Mouse (Mus musculus) small intestine, adult 2 months (tissue): ENCODE results near the gene 9330182O14Rik. TPM values are rescaled to one million over a fixed set of nuclear protein-coding genes. Genes with fewer than 3 reads are reported as not detected.
A peak's percentile ranks its signal among the peaks of the same experiment; 100 is the strongest.

Source experiments
- H3K27ac ChIP-seq: fragments of 200-500 bp; 2 replicates; pipeline ENCODE4 v1.5.1; 2012; ENCODE audit warnings: low read depth, low read length, control low read depth, inconsistent platforms; ENCODE audit not compliant: insufficient read depth
- H3K27me3 ChIP-seq: fragments of 200-500 bp; 2 replicates; pipeline ENCODE4 v1.6.1; 2012; ENCODE audit warnings: mild to moderate bottlenecking, moderate library complexity, low read length, inconsistent platforms; ENCODE audit not compliant: control insufficient read depth, insufficient read depth
- H3K36me3 ChIP-seq: fragments of 200-500 bp; 2 replicates; pipeline ENCODE4 v1.6.1; 2012; ENCODE audit warnings: mild to moderate bottlenecking, low read length, control low read depth, inconsistent platforms; ENCODE audit not compliant: control insufficient read depth, insufficient read depth
- H3K4me1 ChIP-seq: fragments of 200-500 bp; 2 replicates; pipeline ENCODE4 v1.6.1; 2012; ENCODE audit warnings: low read length, inconsistent platforms, mixed read lengths; ENCODE audit not compliant: control insufficient read depth, insufficient read depth, insufficient read length
- H3K4me3 ChIP-seq: fragments of 200-500 bp; 2 replicates; pipeline ENCODE4 v1.5.1; 2012; ENCODE audit warnings: low read depth, mild to moderate bottlenecking, control low read depth, inconsistent platforms, low read length, moderate library complexity
- CTCF ChIP-seq: fragments of 200-500 bp; IDR thresholded peaks from 2 replicates; pipeline ENCODE4 v1.5.1; 2012; ENCODE audit warnings: low read depth, mild to moderate bottlenecking, control low read depth, inconsistent platforms, low read length, moderate library complexity, mixed read lengths; ENCODE audit not compliant: insufficient replicate concordance, insufficient read length; ENCODE audit errors: extremely low read depth
- POLR2A ChIP-seq: fragments of 200-500 bp; IDR thresholded peaks from 2 replicates; pipeline ENCODE4 v1.6.1; 2012; ENCODE audit warnings: low read depth, mild to moderate bottlenecking, control low read depth, inconsistent platforms, low read length, moderate library complexity
- WGBS: fragments of 180-500 bp; shearing (Covaris S2); methylation state at CpG from one replicate; pipeline ENCODE4 v1.1.7; 2018; 5-methylcytosine and 5-hydroxymethylcytosine counted together
- polyA plus RNA-seq: library from polyadenylated mRNA; depleted of rRNA; stranded (reverse); fragments of >200 nt; gene quantifications from 2 replicates; pipeline ENCODE4 v1.2.3, GENCODE M21; 2012

9330182O14Rik gene
- polyA plus RNA-seq, 1 experiment, result not detected

DNA sequence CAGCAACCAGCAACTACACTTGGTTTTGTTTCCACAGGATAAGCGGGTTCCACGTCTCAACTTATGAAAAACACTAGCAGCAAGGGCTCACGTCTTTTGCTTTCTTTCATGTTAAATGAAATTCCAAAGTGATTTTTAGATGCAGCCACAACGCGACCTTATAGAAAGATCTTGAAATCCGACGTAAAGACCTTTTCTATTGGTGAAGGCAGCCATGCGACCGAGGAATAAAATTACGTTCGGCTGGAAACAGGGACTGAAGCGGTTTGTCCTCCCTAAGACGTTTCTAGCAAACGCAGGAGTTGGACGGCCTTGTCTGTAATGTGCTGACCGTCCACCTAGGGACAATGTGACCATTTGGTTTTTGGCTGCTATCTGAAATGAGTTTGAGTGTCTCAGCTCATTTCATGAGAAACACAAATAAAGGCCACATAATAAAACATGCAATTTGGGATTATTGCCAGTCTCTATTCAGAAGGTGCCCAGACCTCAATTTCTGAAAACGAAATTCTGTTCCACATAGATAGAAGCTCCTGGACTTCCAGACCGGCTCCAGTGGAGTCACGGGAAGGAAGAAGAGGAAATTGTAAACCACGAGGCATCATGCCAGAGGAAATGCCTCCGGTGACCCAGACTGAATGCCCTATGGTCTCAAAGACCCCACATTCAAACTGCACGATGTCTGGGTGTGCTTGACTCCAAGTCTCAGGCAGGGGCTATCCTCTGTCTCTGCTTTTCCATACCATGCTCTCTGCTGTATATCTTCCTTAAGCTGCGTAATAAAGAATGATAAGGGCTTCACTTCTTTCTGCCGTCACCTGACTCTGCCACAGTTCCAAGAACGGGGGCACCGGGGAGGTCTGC lies 33.3 kb downstream of the 9330182O14Rik start:
- Histone ChIP-seq H3K4me1 (no peaks in the 10 kb centered on the region; the same call in 1 of the 2 replicates), H3K4me3 (no peak overlapping the region), H3K36me3 (no peaks in the 10 kb centered on the region), H3K27ac (no peak overlapping the region), H3K27me3 (no peaks in the 10 kb centered on the region)
- 67% methylated on average over 26 of the region's 26 CpGs for WGBS
- TF ChIP-seq CTCF, result no peak
- TF ChIP-seq POLR2A, result no peak

DNA sequence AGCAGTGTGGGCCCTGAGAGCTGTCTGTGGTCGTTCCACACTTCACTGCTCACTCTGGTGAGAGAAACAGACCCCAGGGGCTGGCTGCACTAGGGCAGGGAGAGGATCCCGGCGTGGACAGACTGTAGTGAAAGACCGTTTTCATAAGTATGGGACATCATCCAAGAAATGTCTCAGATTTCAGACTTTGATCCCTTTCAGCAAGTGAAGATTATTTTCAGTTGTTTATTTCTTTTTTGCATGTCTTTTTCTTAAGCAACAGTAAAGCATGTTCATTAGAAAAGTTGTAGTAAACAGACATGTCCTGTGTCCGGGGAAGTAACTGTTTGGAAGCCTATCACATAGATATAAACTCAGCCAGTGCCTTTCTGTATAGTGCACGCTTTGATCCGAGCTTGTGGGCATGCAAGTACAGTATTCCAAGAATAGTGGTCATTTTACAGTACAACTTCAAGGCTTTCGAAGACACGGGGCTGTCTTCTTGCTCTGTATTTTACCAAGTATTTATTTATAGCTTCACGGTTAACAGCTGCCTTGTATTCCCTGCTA lies 34.0 kb downstream of the 9330182O14Rik start:
- no peak overlapping the region for H3K27ac ChIP-seq
- 42% methylated on average over 10 of the region's 10 CpGs for WGBS
- no peak overlapping the region for H3K4me3 ChIP-seq

DNA sequence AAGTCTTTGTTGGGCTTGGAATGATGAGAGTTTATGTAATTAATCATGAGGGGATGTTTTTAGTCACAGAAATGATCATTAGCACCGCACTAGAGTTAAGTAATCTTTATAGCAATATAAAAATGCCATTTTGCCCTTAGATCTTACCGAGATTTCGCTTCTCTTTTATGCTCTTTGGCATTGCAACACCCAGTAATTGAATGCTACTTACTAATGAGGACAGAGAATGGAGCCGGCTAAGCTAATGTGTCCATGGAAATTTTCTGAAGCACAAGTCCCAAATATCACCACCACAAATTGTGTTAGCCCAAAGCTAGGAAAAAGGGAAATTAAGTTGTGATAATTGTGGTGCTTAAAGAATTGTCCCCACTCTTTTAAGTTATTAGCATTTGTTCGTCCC lies 34.9 kb downstream of the 9330182O14Rik start:
- no peak for TF ChIP-seq CTCF
- no peak for TF ChIP-seq POLR2A
- 66% methylated on average over 5 of the region's 5 CpGs for WGBS
- Histone ChIP-seq H3K27me3 (no peaks in the 10 kb centered on the region), H3K4me1 (no peaks in the 10 kb centered on the region; the same call in 1 of the 2 replicates), H3K36me3 (no peaks in the 10 kb centered on the region), H3K27ac (no peak overlapping the region), H3K4me3 (no peak overlapping the region)

More for the DNA sequence above, 34.0 kb downstream of the 9330182O14Rik start:
- Histone ChIP-seq H3K27me3 (no peaks in the 10 kb centered on the region), H3K36me3 (no peaks in the 10 kb centered on the region), H3K4me1 (no peaks in the 10 kb centered on the region; the same call in 1 of the 2 replicates)
- TF ChIP-seq CTCF (no peak), POLR2A (no peak)

- H3K36me3 ChIP-seq, result no peaks in the 10 kb centered on the region
- WGBS, result 62% methylated on average over 13 of the region's 13 CpGs
Measured at GRCm38 (mm10) chr15:40169705-40170104, 35.5 kb downstream of the 9330182O14Rik start.

GRCm38 (mm10) chr15:40179423-40179822 lies 45.3 kb downstream of the 9330182O14Rik start:
- Histone ChIP-seq H3K4me1 (no peaks in the 10 kb centered on the region), H3K36me3 (no peaks in the 10 kb centered on the region), H3K27ac (no peak overlapping the region), H3K27me3 (no peaks in the 10 kb centered on the region), H3K4me3 (no peak overlapping the region)
- WGBS, result 9% methylated on average over 2 of the region's 2 CpGs
- no peak for TF ChIP-seq POLR2A
- no peak for TF ChIP-seq CTCF

More at GRCm38 (mm10) chr15:40169705-40170104, 35.5 kb downstream of the 9330182O14Rik start:
- H3K27me3 ChIP-seq, result no peaks in the 10 kb centered on the region
- no peak overlapping the region for H3K27ac ChIP-seq
- TF ChIP-seq POLR2A (no peak), CTCF (no peak)
- peak overlapping the region; percentile 19; the same call in 1 of the 2 replicates for H3K4me3 ChIP-seq
- no peaks in the 10 kb centered on the region; the same call in 1 of the 2 replicates for H3K4me1 ChIP-seq

GRCm38 (mm10) chr15:40187017-40187416 lies 52.9 kb downstream of the 9330182O14Rik start:
- TF ChIP-seq CTCF (no peak), POLR2A (no peak)
- no peak overlapping the region for H3K27ac ChIP-seq
- H3K4me3 ChIP-seq, result no peak overlapping the region
- no peaks in the 10 kb centered on the region for H3K27me3 ChIP-seq
- no peaks in the 10 kb centered on the region for H3K4me1 ChIP-seq
- 41% methylated on average over 6 of the region's 6 CpGs for WGBS
- H3K36me3 ChIP-seq, result no peaks in the 10 kb centered on the region
